Mouse (Mus musculus) heart, postnatal 0 days (tissue): Measurements from ENCODE around the gene Vmn1r126. TPM values are rescaled to one million over a fixed set of nuclear protein-coding genes. Genes with fewer than 3 reads are reported as not detected.
"Not testable (repeated sequence)": the region's sequence is repeated elsewhere in the genome, so short reads cannot be mapped to it uniquely, and the experiment has no call there.

Experiments used
- ATAC-seq: fragments of 200-750 bp; cut with Nextera tagmentation; 2 replicates; pipeline ENCODE4 v1.8.0; 2017; ENCODE audit warnings: low read depth, moderate number of reproducible peaks, moderate library complexity; ENCODE audit not compliant: insufficient read depth
- DNase-seq: peaks from one replicate; pipeline ENCODE4 v3.0.0-alpha.2; 2016; ENCODE audit warnings: low spot score
- H3K27ac ChIP-seq: fragments of 300-500 bp; sonication (generic); 2 replicates; pipeline ENCODE4 v1.5.1; 2014; ENCODE audit warnings: low read depth, mild to moderate bottlenecking
- H3K27me3 ChIP-seq: fragments of 300-500 bp; sonication (generic); 2 replicates; pipeline ENCODE4 v1.6.1; 2014; ENCODE audit warnings: low read length, mixed read lengths; ENCODE audit not compliant: control insufficient read depth, insufficient read depth
- H3K36me3 ChIP-seq: fragments of 300-500 bp; sonication (generic); replicated peaks from 2 replicates; pipeline ENCODE4 v1.6.1; 2014; ENCODE audit warnings: low read length, mixed read lengths; ENCODE audit not compliant: control insufficient read depth, insufficient read depth
- H3K4me1 ChIP-seq: fragments of 300-500 bp; sonication (generic); 2 replicates; pipeline ENCODE4 v1.6.1; 2014; ENCODE audit warnings: antibody characterized with exemption; ENCODE audit not compliant: control insufficient read depth, insufficient read depth
- H3K4me2 ChIP-seq: fragments of 300-500 bp; sonication (generic); 2 replicates; pipeline ENCODE4 v1.6.1; 2014; ENCODE audit warnings: low read depth, mild to moderate bottlenecking, low read length, moderate library complexity
- H3K4me3 ChIP-seq: fragments of 300-500 bp; sonication (generic); 2 replicates; pipeline ENCODE4 v1.5.1; 2014; ENCODE audit warnings: low read depth, low read length
- H3K9ac ChIP-seq: fragments of 300-500 bp; sonication (generic); replicated peaks from 2 replicates; pipeline ENCODE4 v1.6.1; 2014; ENCODE audit warnings: low read depth, low read length, mixed read lengths
- H3K9me3 ChIP-seq: fragments of 300-500 bp; sonication (generic); replicated peaks from 2 replicates; pipeline ENCODE4 v1.6.1; 2016; ENCODE audit warnings: low read length; ENCODE audit not compliant: control insufficient read depth
- WGBS: fragments of 180-500 bp; shearing (Covaris S2); extraction: QIAGEN DNeasy Blood & Tissue Kit; methylation state at CpG from one replicate; pipeline ENCODE4 v1.1.7; 2014; 5-methylcytosine and 5-hydroxymethylcytosine counted together
- polyA plus RNA-seq: library from polyadenylated mRNA; unstranded; fragments of >200 nt; fragmentation: Nextera tagmentation; extraction: Ambion mirVana; gene quantifications from 2 replicates; pipeline ENCODE4 v1.2.1, GENCODE M21; 2015
- total RNA-seq: library from RNA; depleted of rRNA; stranded (reverse); fragments of >200 nt; gene quantifications from 2 replicates; pipeline ENCODE4 v1.2.3, GENCODE M21; 2014; ENCODE audit warnings: low replicate concordance; rRNA removed

Gene Vmn1r126
- total RNA-seq: not detected in 2 replicates
- polyA plus RNA-seq: not detected in 2 replicates

- H3K4me3 ChIP-seq, H3K36me3 ChIP-seq, H3K27ac ChIP-seq, H3K4me1 ChIP-seq, ATAC-seq, H3K4me2 ChIP-seq, DNase-seq, H3K27me3 ChIP-seq, H3K9me3 ChIP-seq, H3K9ac ChIP-seq: not testable (repeated sequence)
- WGBS: no CpG with 5 or more reads among the region's 5 CpGs
Observed at GRCm38 (mm10) chr7:21301367-21301766, at the start of gene Vmn1r126. TSS of gene Vmn1r126 (minus strand) at chr7:21301467.

DNA sequence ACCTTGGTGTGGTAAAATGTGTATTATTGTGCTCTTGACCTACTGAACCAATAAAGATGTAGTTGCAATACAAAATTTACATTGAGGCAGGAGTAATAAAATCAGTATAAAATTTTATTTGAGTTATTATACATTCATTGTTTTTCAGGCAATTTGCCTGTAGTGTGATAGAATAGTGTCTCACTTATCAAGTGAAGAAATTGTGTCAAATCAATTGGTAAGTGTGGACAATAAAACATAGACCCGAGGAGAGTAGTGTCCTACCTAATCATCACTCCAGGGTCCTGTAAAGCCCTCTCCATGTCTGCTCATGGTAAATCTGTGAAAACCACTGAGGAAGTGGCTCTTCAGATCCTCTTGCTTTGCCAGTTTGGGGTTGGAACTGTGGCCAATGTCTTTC lies 47.8 kb upstream of the Vmn1r126 start, which contains the start of gene Vmn1r128:
Gene Vmn1r128, plus strand, starts transcription at position 301 of the 400 bp plus-strand sequence.
- H3K36me3 ChIP-seq, H3K9me3 ChIP-seq, ATAC-seq, H3K4me1 ChIP-seq, H3K9ac ChIP-seq, H3K27me3 ChIP-seq, H3K4me3 ChIP-seq, DNase-seq, H3K4me2 ChIP-seq, H3K27ac ChIP-seq: not testable (repeated sequence)
- 45% methylated on average over 1 of the region's 1 CpGs for WGBS

- not testable (repeated sequence) for H3K4me1 ChIP-seq
Observed at GRCm38 (mm10) chr7:21319761-21320160, 18.5 kb upstream of the Vmn1r126 start, which contains the start of gene Vmn1r127. TSS of gene Vmn1r127 (minus strand) at chr7:21319861.

DNA sequence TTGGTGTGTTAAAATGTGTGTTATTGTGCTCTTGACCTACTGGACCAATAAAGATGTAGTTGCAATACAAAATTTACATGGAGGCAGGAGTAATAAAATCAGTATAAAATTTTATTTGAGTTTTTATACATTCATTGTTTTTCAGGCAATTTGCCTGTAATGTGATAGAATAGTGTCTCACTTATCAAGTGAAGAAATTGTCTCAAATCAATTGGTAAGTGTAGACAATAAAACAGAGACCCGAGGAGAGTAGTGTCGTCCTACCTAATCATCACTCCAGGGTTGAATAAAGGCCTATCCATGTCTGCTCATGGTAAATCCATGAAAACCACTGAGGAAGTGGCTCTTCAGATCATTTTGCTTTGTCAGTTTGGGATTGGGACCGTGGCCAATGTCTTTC lies 29.4 kb downstream of the Vmn1r126 start, which contains the start of gene Vmn1r125:
Gene Vmn1r125, plus strand, starts transcription at position 301 of the 400 bp plus-strand sequence.
- H3K9ac ChIP-seq, H3K4me2 ChIP-seq, DNase-seq, ATAC-seq, H3K27ac ChIP-seq, H3K27me3 ChIP-seq, H3K4me3 ChIP-seq, H3K4me1 ChIP-seq, H3K36me3 ChIP-seq, H3K9me3 ChIP-seq: not testable (repeated sequence)
- WGBS: 43% methylated on average over 3 of the region's 3 CpGs

More at GRCm38 (mm10) chr7:21319761-21320160, 18.5 kb upstream of the Vmn1r126 start, which contains the start of gene Vmn1r127:
- not testable (repeated sequence) for ATAC-seq, H3K4me3 ChIP-seq, H3K9me3 ChIP-seq, DNase-seq, H3K4me2 ChIP-seq, H3K9ac ChIP-seq, H3K27me3 ChIP-seq, H3K27ac ChIP-seq, H3K36me3 ChIP-seq
- WGBS: no CpG with 5 or more reads among the region's 3 CpGs

- H3K4me3 ChIP-seq, H3K9ac ChIP-seq, H3K9me3 ChIP-seq, DNase-seq, H3K36me3 ChIP-seq, H3K27ac ChIP-seq, H3K4me1 ChIP-seq, ATAC-seq, H3K27me3 ChIP-seq, H3K4me2 ChIP-seq: not testable (repeated sequence)
- WGBS: 62% methylated on average over 4 of the region's 4 CpGs
Observed at GRCm38 (mm10) chr7:21260517-21260916, 40.8 kb downstream of the Vmn1r126 start, which contains the start of gene Vmn1r124. TSS of gene Vmn1r124 (minus strand) at chr7:21260617.

Other genes with a start within 250 kb of the Vmn1r126 start
- gene Vmn1r120, start 247.7 kb downstream of the Vmn1r126 start, total RNA-seq: not detected in 2 replicates
- gene Vmn1r120, start 247.7 kb downstream of the Vmn1r126 start, polyA plus RNA-seq: not detected in 2 replicates
- gene Vmn1r121, start 203.0 kb downstream of the Vmn1r126 start, total RNA-seq: not detected in 2 replicates
- gene Vmn1r121, start 203.0 kb downstream of the Vmn1r126 start, polyA plus RNA-seq: not detected in 2 replicates
- not detected in 2 replicates for gene Vmn1r122, start 167.3 kb downstream of the Vmn1r126 start, total RNA-seq
- not detected in 2 replicates for gene Vmn1r122, start 167.3 kb downstream of the Vmn1r126 start, polyA plus RNA-seq
- gene Vmn1r123, start 139.3 kb downstream of the Vmn1r126 start, total RNA-seq: not detected in 2 replicates
- gene Vmn1r123, start 139.3 kb downstream of the Vmn1r126 start, polyA plus RNA-seq: not detected in 2 replicates
- gene Gm5157, start 111.0 kb downstream of the Vmn1r126 start, total RNA-seq: not detected in 2 replicates
- not detected in 2 replicates for gene Gm5157, start 111.0 kb downstream of the Vmn1r126 start, polyA plus RNA-seq
- not detected in 2 replicates for gene Vmn1r124, start 40.9 kb downstream of the Vmn1r126 start, total RNA-seq
- gene Vmn1r124, start 40.9 kb downstream of the Vmn1r126 start, polyA plus RNA-seq: not detected in 2 replicates
- not detected in 2 replicates for gene Vmn1r125, start 29.3 kb downstream of the Vmn1r126 start, total RNA-seq
- not detected in 2 replicates for gene Vmn1r125, start 29.3 kb downstream of the Vmn1r126 start, polyA plus RNA-seq
- gene Vmn1r127, start 18.4 kb upstream of the Vmn1r126 start, total RNA-seq: not detected in 2 replicates
- not detected in 2 replicates for gene Vmn1r127, start 18.4 kb upstream of the Vmn1r126 start, polyA plus RNA-seq
- gene Vmn1r128, start 47.9 kb upstream of the Vmn1r126 start, total RNA-seq: not detected in 2 replicates
- not detected in 2 replicates for gene Vmn1r128, start 47.9 kb upstream of the Vmn1r126 start, polyA plus RNA-seq
- not detected in 2 replicates for gene Vmn1r129, start 59.8 kb upstream of the Vmn1r126 start, total RNA-seq
- not detected in 2 replicates for gene Vmn1r129, start 59.8 kb upstream of the Vmn1r126 start, polyA plus RNA-seq
- not detected in 2 replicates for gene Gm6882, start 131.3 kb upstream of the Vmn1r126 start, total RNA-seq
- not detected in 2 replicates for gene Gm6882, start 131.3 kb upstream of the Vmn1r126 start, polyA plus RNA-seq
- not detected in 2 replicates for gene Vmn1r130, start 210.3 kb upstream of the Vmn1r126 start, total RNA-seq
- not detected in 2 replicates for gene Vmn1r130, start 210.3 kb upstream of the Vmn1r126 start, polyA plus RNA-seq
- gene Vmn1r131, start 244.6 kb upstream of the Vmn1r126 start, total RNA-seq: not detected in 2 replicates
- not detected in 2 replicates for gene Vmn1r131, start 244.6 kb upstream of the Vmn1r126 start, polyA plus RNA-seq